Mouse (Mus musculus) kidney, embryonic 15.5 days (tissue): ENCODE measurements around the gene Hist3h2ba. TPM values are rescaled to one million over a fixed set of nuclear protein-coding genes. Genes with fewer than 3 reads are reported as not detected.
A peak's percentile ranks its signal among the peaks of the same experiment; 100 is the strongest.

ENCODE experiments used
- ATAC-seq: fragments of 200-750 bp; cut with Nextera tagmentation; replicated peaks from 2 replicates; pipeline ENCODE4 v1.8.0; 2017; ENCODE audit warnings: moderate TSS enrichment; ENCODE audit not compliant: low FRiP score
- H3K27ac ChIP-seq: fragments of 300-500 bp; sonication (generic); 2 replicates; pipeline ENCODE4 v1.5.1; 2015; ENCODE audit warnings: mild to moderate bottlenecking, inconsistent platforms
- H3K27me3 ChIP-seq: fragments of 300-500 bp; sonication (generic); 2 replicates; pipeline ENCODE4 v1.6.1; 2015; ENCODE audit warnings: inconsistent platforms
- H3K36me3 ChIP-seq: fragments of 300-500 bp; sonication (generic); 2 replicates; pipeline ENCODE4 v1.6.1; 2015; ENCODE audit warnings: inconsistent platforms
- H3K4me1 ChIP-seq: fragments of 300-500 bp; sonication (generic); 2 replicates; pipeline ENCODE4 v1.6.1; 2015; ENCODE audit warnings: inconsistent platforms
- H3K4me2 ChIP-seq: fragments of 300-500 bp; sonication (generic); 2 replicates; pipeline ENCODE4 v1.6.1; 2015; ENCODE audit warnings: moderate library complexity, mild to moderate bottlenecking, inconsistent platforms
- H3K4me3 ChIP-seq: fragments of 300-500 bp; sonication (generic); replicated peaks from 2 replicates; pipeline ENCODE4 v1.5.1; 2015; ENCODE audit warnings: mild to moderate bottlenecking, inconsistent platforms
- H3K9ac ChIP-seq: fragments of 300-500 bp; sonication (generic); 2 replicates; pipeline ENCODE4 v1.6.1; 2015; ENCODE audit warnings: mild to moderate bottlenecking, inconsistent platforms
- H3K9me3 ChIP-seq: fragments of 300-500 bp; sonication (generic); replicated peaks from 2 replicates; pipeline ENCODE4 v1.6.1; 2016; ENCODE audit warnings: inconsistent platforms
- WGBS: fragments of 180-500 bp; shearing (Covaris S2); methylation state at CpG from one replicate; pipeline ENCODE4 v1.1.7; 2015; ENCODE audit warnings: mixed read lengths; 5-methylcytosine and 5-hydroxymethylcytosine counted together
- polyA plus RNA-seq: library from polyadenylated mRNA; unstranded; fragments of >200 nt; fragmentation: Nextera tagmentation; extraction: Ambion mirVana; gene quantifications from 2 replicates; pipeline ENCODE4 v1.2.1, GENCODE M21; 2015

Hist3h2ba gene
- polyA plus RNA-seq, 1 experiment from 2014 or later, result 82.0 TPM

GRCm38 (mm10) chr11:58922420-58922819, 26.3 kb upstream of the Hist3h2ba start:
- ATAC-seq, result no peak
- H3K9ac ChIP-seq, result no peak overlapping the region
- H3K36me3 ChIP-seq, result no peaks in the 10 kb centered on the region
- H3K4me3 ChIP-seq, result no peak overlapping the region
- H3K9me3 ChIP-seq, result no peaks in the 10 kb centered on the region
- no peak overlapping the region for H3K27ac ChIP-seq
- 82% methylated on average over 9 of the region's 9 CpGs for WGBS
- H3K4me1 ChIP-seq, result no peaks in the 10 kb centered on the region
- H3K27me3 ChIP-seq, result no peaks in the 10 kb centered on the region
- no peak overlapping the region for H3K4me2 ChIP-seq

- Histone ChIP-seq H3K4me3 (no peak overlapping the region), H3K36me3 (peaks cover 10% of the 10 kb centered on the region), H3K27me3 (no peaks in the 10 kb centered on the region), H3K27ac (no peak overlapping the region), H3K9ac (no peak overlapping the region), H3K4me2 (no peak overlapping the region), H3K4me1 (peaks cover 14% of the 10 kb centered on the region; the same call in 1 of the 2 replicates), H3K9me3 (no peaks in the 10 kb centered on the region)
- no peak for ATAC-seq
- 72% methylated on average over 2 of the region's 3 CpGs for WGBS
Measured at GRCm38 (mm10) chr11:58926651-58927050, 22.1 kb upstream of the Hist3h2ba start.

- Histone ChIP-seq H3K9me3 (no peaks in the 10 kb centered on the region), H3K4me3 (no peak overlapping the region), H3K4me1 (peaks cover 14% of the 10 kb centered on the region; the same call in 1 of the 2 replicates), H3K36me3 (peaks cover 14% of the 10 kb centered on the region), H3K9ac (no peak overlapping the region), H3K27me3 (no peaks in the 10 kb centered on the region), H3K4me2 (no peak overlapping the region), H3K27ac (no peak overlapping the region)
- ATAC-seq, result no peak
- 66% methylated on average over 2 of the region's 2 CpGs for WGBS
Measured at GRCm38 (mm10) chr11:58927053-58927452, 21.7 kb upstream of the Hist3h2ba start.

DNA sequence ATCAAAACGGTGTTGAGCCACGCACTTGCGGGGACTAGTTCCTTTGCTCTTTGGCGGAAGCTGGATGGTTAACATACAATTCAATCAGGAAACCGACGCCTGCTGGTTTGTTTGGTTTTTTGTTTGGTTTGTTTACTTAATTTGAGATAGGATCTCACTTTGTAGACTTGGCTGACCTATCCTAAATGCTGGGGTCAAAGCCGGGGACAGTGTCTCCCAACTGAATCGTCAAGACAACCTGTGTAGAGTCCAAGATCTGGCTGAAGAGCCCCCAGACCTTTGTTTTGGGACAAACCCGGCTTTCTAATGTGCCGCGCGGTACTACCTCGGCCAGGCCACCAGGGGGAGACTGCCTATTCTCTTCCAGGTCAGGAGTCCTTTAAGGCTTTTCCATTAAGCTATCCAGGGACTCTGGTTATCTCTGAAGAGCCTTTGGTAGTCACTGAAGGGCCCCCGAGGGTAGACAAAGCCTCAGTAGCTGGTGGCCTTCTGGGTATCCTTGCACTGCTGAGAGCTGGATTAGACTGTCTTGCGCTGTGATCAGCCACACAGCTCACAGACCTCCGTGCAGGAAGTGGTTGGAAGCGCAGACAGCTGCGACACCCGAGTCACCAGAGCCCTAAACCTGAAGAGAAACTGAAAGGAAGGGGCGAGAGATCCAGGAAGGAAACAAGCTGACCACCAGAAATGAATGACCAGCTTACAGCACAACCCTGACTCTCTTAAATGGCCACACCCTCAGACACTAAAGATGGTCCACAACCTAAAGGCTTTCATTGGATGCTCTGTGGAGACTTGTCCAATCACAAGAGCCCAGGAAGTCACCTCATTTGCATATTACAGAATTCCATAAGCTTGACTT, 20.7 kb upstream of the Hist3h2ba start:
- Histone ChIP-seq H3K27me3 (no peaks in the 10 kb centered on the region), H3K9me3 (no peaks in the 10 kb centered on the region), H3K4me1 (peaks cover 14% of the 10 kb centered on the region; the same call in 1 of the 2 replicates), H3K9ac (0 out of 2 replicates have a peak overlapping the region, but pooled peaks have one; percentile 14), H3K4me2 (peak overlapping the region; percentile 45), H3K27ac (peak overlapping the region; percentile 74), H3K4me3 (peak overlapping the region; percentile 26), H3K36me3 (peaks cover 23% of the 10 kb centered on the region)
- 34% methylated on average over 20 of the region's 20 CpGs for WGBS
- ATAC-seq, result peak; percentile 75

GRCm38 (mm10) chr11:58929055-58929454, 19.7 kb upstream of the Hist3h2ba start:
- peaks cover 34% of the 10 kb centered on the region for H3K36me3 ChIP-seq
- peaks cover 14% of the 10 kb centered on the region; the same call in 1 of the 2 replicates for H3K4me1 ChIP-seq
- H3K4me2 ChIP-seq, result no peak overlapping the region
- H3K4me3 ChIP-seq, result no peak overlapping the region
- no peak for ATAC-seq
- peak overlapping the region; percentile 22; the same call in 1 of the 2 replicates for H3K27ac ChIP-seq
- no peak overlapping the region for H3K9ac ChIP-seq
- H3K9me3 ChIP-seq, result no peaks in the 10 kb centered on the region
- 80% methylated on average over 4 of the region's 4 CpGs for WGBS
- H3K27me3 ChIP-seq, result no peaks in the 10 kb centered on the region

DNA sequence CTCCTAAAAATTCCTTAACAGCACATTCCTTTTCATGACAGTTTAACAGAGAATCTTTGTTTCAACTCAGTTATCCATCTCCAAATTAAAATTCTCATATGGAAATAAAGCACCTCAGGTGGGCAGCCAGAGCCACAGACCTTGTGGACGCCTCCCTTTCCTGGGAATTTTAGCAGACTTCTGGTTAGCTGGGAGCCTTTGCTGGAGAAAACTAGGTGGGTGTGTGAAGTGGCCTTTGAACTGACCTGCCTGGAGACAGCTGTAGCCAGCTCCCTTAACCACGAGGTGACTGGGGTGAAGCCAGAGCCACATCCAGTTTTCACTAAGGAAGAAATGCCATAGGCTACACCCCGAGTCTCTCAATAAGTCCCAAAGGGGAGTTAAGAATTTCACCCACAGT, 19.1 kb upstream of the Hist3h2ba start:
- Histone ChIP-seq H3K36me3 (peaks cover 40% of the 10 kb centered on the region), H3K27ac (peak overlapping the region; percentile 73), H3K27me3 (no peaks in the 10 kb centered on the region), H3K4me3 (no peak overlapping the region), H3K9ac (no peak overlapping the region), H3K9me3 (no peaks in the 10 kb centered on the region), H3K4me1 (peaks cover 14% of the 10 kb centered on the region; the same call in 1 of the 2 replicates), H3K4me2 (no peak overlapping the region)
- 45% methylated on average over 3 of the region's 3 CpGs for WGBS
- ATAC-seq, result no peak

DNA sequence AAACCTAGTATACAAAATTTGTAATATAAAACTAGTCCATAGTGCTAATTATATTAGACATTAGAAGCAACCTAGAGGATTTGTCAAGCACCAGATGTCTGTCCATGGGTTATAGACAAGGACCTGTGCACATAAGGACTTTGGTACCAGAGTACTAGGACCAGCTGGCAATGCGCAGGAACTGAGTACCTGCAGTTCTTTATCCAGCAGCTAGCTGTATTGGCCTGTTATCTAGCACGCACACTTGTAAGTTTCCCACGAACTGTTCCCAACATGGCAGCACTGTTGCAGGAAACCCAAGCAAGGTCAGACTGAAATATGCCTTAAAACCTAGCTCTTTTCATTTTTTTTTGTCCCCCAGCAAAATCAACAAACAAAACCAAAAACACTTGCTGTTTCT, 18.5 kb upstream of the Hist3h2ba start:
- Histone ChIP-seq H3K4me3 (no peak overlapping the region), H3K27ac (no peak overlapping the region), H3K9me3 (no peaks in the 10 kb centered on the region), H3K4me2 (no peak overlapping the region), H3K27me3 (no peaks in the 10 kb centered on the region), H3K9ac (no peak overlapping the region), H3K4me1 (peaks cover 14% of the 10 kb centered on the region; the same call in 1 of the 2 replicates), H3K36me3 (peaks cover 43% of the 10 kb centered on the region)
- no peak for ATAC-seq
- 92% methylated on average over 3 of the region's 3 CpGs for WGBS

DNA sequence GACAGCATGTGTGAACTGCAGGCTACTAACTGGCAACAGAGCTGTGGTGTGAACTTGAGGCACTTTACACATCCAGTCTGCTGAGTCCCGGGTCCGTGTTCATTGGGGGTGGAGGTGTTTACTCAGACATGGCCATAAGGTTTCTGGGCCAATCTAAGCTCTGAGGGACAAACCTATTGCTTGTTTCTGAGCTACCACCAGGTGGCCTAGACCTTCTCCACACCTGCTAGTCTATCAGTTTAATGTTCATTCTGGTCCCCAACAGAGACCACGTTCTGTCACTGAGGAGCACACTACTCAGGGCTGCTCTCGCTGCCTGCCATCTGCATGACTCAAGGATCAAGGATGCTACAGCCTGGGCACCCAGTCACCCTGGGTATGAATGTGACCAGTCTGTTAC, 17.1 kb upstream of the Hist3h2ba start:
- no peaks in the 10 kb centered on the region for H3K27me3 ChIP-seq
- H3K36me3 ChIP-seq, result peaks cover 56% of the 10 kb centered on the region
- H3K4me1 ChIP-seq, result peaks cover 15% of the 10 kb centered on the region
- no peak overlapping the region for H3K4me3 ChIP-seq
- H3K9ac ChIP-seq, result no peak overlapping the region
- no peak overlapping the region for H3K27ac ChIP-seq
- ATAC-seq, result no peak
- H3K9me3 ChIP-seq, result no peaks in the 10 kb centered on the region
- WGBS, result 57% methylated on average over 4 of the region's 4 CpGs
- H3K4me2 ChIP-seq, result no peak overlapping the region

GRCm38 (mm10) chr11:58937909-58938308, 10.8 kb upstream of the Hist3h2ba start:
- H3K9ac ChIP-seq, result peak overlapping the region; percentile 99
- no peak for ATAC-seq
- H3K27me3 ChIP-seq, result no peaks in the 10 kb centered on the region
- H3K4me2 ChIP-seq, result peak overlapping the region; percentile 91
- H3K4me1 ChIP-seq, result peaks cover 23% of the 10 kb centered on the region
- peak overlapping the region; percentile 96 for H3K27ac ChIP-seq
- H3K9me3 ChIP-seq, result no peaks in the 10 kb centered on the region
- peak overlapping the region; percentile 98 for H3K4me3 ChIP-seq
- 1% methylated on average over 13 of the region's 13 CpGs for WGBS
- peaks cover 40% of the 10 kb centered on the region for H3K36me3 ChIP-seq

- peak within 1 kb of the TSS; percentile 96 for H3K27ac ChIP-seq
- peaks cover 25% of the 10 kb centered on the region for H3K4me1 ChIP-seq
- H3K36me3 ChIP-seq, result peaks cover 34% of the 10 kb centered on the region
- H3K27me3 ChIP-seq, result no peaks in the 10 kb centered on the region
- peak within 1 kb of the TSS; percentile 91 for H3K4me2 ChIP-seq
- H3K4me3 ChIP-seq, result peak within 1 kb of the TSS; percentile 98
- H3K9me3 ChIP-seq, result no peaks in the 10 kb centered on the region
- under 1% methylated on average over 92 of the region's 95 CpGs for WGBS
- H3K9ac ChIP-seq, result peak within 1 kb of the TSS; percentile 99
- ATAC-seq, result peak; percentile 96
Measured at GRCm38 (mm10) chr11:58938322-58939087, 10.2 kb upstream of the Hist3h2ba start, which contains the start of gene Rnf187. Gene Rnf187, minus strand, starts transcription at chr11:58938916.

GRCm38 (mm10) chr11:58939088-58939439, 9.7 kb upstream of the Hist3h2ba start:
- H3K4me2 ChIP-seq, result peak overlapping the region; percentile 91
- H3K27me3 ChIP-seq, result no peaks in the 10 kb centered on the region; the same call in 1 of the 2 replicates
- H3K36me3 ChIP-seq, result peaks cover 29% of the 10 kb centered on the region
- H3K9ac ChIP-seq, result peak overlapping the region; percentile 99
- no peaks in the 10 kb centered on the region for H3K9me3 ChIP-seq
- peaks cover 30% of the 10 kb centered on the region for H3K4me1 ChIP-seq
- ATAC-seq, result peak; percentile 23; the same call in 1 of the 2 replicates
- H3K4me3 ChIP-seq, result peak overlapping the region; percentile 98
- 14% methylated on average over 6 of the region's 6 CpGs for WGBS
- H3K27ac ChIP-seq, result peak overlapping the region; percentile 96

- no peak for ATAC-seq
- Histone ChIP-seq H3K27ac (peak overlapping the region; percentile 18; the same call in 1 of the 2 replicates), H3K9me3 (no peaks in the 10 kb centered on the region), H3K27me3 (peaks cover 3% of the 10 kb centered on the region; the same call in 1 of the 2 replicates), H3K9ac (0 out of 2 replicates have a peak overlapping the region, but pooled peaks have one; percentile 7), H3K4me2 (0 out of 2 replicates have a peak overlapping the region, but pooled peaks have one; percentile 7), H3K4me3 (no peak overlapping the region), H3K4me1 (peaks cover 26% of the 10 kb centered on the region), H3K36me3 (no peaks in the 10 kb centered on the region)
- WGBS, result 41% methylated on average over 5 of the region's 5 CpGs
Measured at GRCm38 (mm10) chr11:58944136-58944535, 4.6 kb upstream of the Hist3h2ba start.
